Mouse (Mus musculus): ENCODE measurements at regions not wholly inside any gene's neighbourhood (a gene's known extent, or its start where the extent isn't known, plus 50 kb on each side); places are given as distances from the start of the nearest gene placed in this dataset.
A peak's percentile ranks its signal among the peaks of the same experiment; 100 is the strongest.

DNA sequence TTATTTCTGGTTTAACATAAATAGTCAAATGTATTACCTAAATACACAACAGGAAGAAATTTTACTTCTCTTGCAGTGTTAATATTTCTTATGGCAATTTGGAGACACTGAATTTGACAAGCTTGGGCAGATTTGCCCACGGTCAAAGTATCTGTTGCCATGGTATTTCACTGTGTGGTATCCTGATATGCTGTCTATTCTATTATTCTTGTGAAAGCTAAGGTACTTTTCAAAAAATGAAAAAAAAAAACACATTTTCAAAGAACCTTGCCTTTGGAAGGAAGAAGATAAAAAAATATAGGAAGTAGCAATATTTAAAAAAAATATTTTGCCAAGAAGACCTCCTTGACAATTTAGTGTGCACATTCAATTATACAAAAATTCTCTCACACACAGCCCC lies 723.2 kb upstream of the Gje1 start:
- DNase-seq (ENCODE audit: low read depth, low spot score), result peak; percentile 69
- no peak overlapping the region for H3K27ac ChIP-seq (ENCODE audit: control insufficient read depth, low read depth, low read length)
- H3K4me3 ChIP-seq (ENCODE audit: control insufficient read depth in 1 of 2, insufficient read depth in 1 of 2, low read depth in 2 of 2, low read length in 2 of 2), result no peak overlapping the region
- no peaks in the 10 kb centered on the region for H3K4me1 ChIP-seq (ENCODE audit: control insufficient read depth in 1 of 2, insufficient read depth in 2 of 2, low read length in 2 of 2)
- H3K9me3 ChIP-seq (replicated peaks; ENCODE audit: insufficient read depth, low read length), result no peaks in the 10 kb centered on the region
- H3K36me3 ChIP-seq (ENCODE audit: control insufficient read depth in 1 of 2, insufficient read depth in 2 of 2, low read length in 2 of 2), result peaks cover 0 to 4% of the 10 kb centered on the region in 2 experiments; a peak in 1 of 4 replicates
- no peak overlapping the region for H3K9ac ChIP-seq (ENCODE audit: control insufficient read depth, low read depth, low read length, poor library complexity, severe bottlenecking)
- no peaks in the 10 kb centered on the region for H3K27me3 ChIP-seq (ENCODE audit: control insufficient read depth in 1 of 2, insufficient read depth in 2 of 2, low read length in 2 of 2)
- no peak for TF ChIP-seq JUND (IDR thresholded peaks at IDR 0.05; ENCODE audit: low read depth, low read length)
- TF ChIP-seq TCF12 (IDR thresholded peaks at IDR 0.05; ENCODE audit: low read depth, low read length), result peak; percentile 48; the same call in 1 of the 2 replicates
- TF ChIP-seq ZNF384 (IDR thresholded peaks at IDR 0.05; ENCODE audit: low read depth, low read length), result peak; percentile 89
- TF ChIP-seq TBP (IDR thresholded peaks at IDR 0.05; ENCODE audit: low read depth, low read length), result no peak
- TF ChIP-seq MXI1 (IDR thresholded peaks at IDR 0.05; ENCODE audit: low read depth, low read length), result no peak
- no peak for TF ChIP-seq MAFK (IDR thresholded peaks at IDR 0.05; ENCODE audit: borderline replicate concordance, low read depth, low read length)
- TF ChIP-seq E2F4 (IDR thresholded peaks at IDR 0.05; ENCODE audit: borderline replicate concordance, low read depth, low read length), result no peak
- TF ChIP-seq POLR2A (IDR thresholded peaks at IDR 0.05; ENCODE audit: control insufficient read depth in 1 of 2, insufficient read depth in 1 of 2, low read depth in 1 of 2, low read length in 2 of 2, poor library complexity in 1 of 2), result no peak
- no peak for TF ChIP-seq CTCF (IDR thresholded peaks at IDR 0.05 in 2 of 3, conservative IDR thresholded peaks at IDR 0.05 in 1 of 3; ENCODE audit: control insufficient read depth in 1 of 3, insufficient read depth in 1 of 3, low read depth in 2 of 3, low read length in 3 of 3, poor library complexity in 1 of 3, severe bottlenecking in 1 of 3)
- TF ChIP-seq ZC3H11A (IDR thresholded peaks at IDR 0.05; ENCODE audit: low read depth, low read length), result no peak
- no peak for TF ChIP-seq NELFE (IDR thresholded peaks at IDR 0.05; ENCODE audit: low read depth, low read length)
- peak; percentile 37; the same call in 1 of the 2 replicates for TF ChIP-seq ETS1 (IDR thresholded peaks at IDR 0.05; ENCODE audit: low read depth, low read length)
- TF ChIP-seq EP300 (IDR thresholded peaks at IDR 0.05; ENCODE audit: low read depth in 1 of 2, low read length in 2 of 2), result peak; percentile 66 to 80
- no peak for TF ChIP-seq MYB (IDR thresholded peaks at IDR 0.05; ENCODE audit: low read depth, low read length)
- no peak for TF ChIP-seq TAL1 (IDR thresholded peaks at IDR 0.05; ENCODE audit: low read length)
- TF ChIP-seq RCOR1 (IDR thresholded peaks at IDR 0.05; ENCODE audit: low read depth, low read length), result peak; percentile 54; the same call in 1 of the 2 replicates
- no peak for TF ChIP-seq BHLHE40 (IDR thresholded peaks at IDR 0.05; ENCODE audit: borderline replicate concordance, low read depth, low read length)
- TF ChIP-seq GATA1 (IDR thresholded peaks at IDR 0.05; ENCODE audit: low read depth, low read length), result peak; percentile 68; the same call in 1 of the 2 replicates
- no peaks in the 10 kb centered on the region for H3K79me2 ChIP-seq (ENCODE audit: control insufficient read depth, insufficient read depth, low read length, poor library complexity)

DNA sequence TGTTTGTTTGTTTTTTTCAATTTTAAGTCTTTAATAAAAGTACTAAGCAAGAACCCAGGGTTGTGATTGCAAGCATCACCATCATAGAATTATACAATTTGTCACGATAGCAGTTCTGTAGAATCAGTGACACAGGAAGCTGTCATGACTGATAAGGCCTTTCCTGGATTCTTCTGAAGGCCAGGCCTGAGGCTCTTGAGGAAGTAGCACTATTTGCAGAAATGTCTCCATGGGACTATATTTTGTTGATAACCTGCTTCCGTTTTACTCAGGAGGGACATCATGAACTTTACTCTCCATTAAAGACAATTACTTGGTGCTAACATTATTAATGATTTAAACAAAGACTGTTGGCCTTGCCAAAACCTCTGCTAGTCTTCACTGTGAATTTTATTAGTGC lies 708.7 kb upstream of the Gje1 start:
- Histone ChIP-seq H3K79me2 (ENCODE audit: control insufficient read depth, insufficient read depth, low read length, poor library complexity) (no peaks in the 10 kb centered on the region), H3K4me1 (ENCODE audit: control insufficient read depth in 1 of 2, insufficient read depth in 2 of 2, low read length in 2 of 2) (no peaks in the 10 kb centered on the region), H3K27me3 (ENCODE audit: control insufficient read depth in 1 of 2, insufficient read depth in 2 of 2, low read length in 2 of 2) (no peaks in the 10 kb centered on the region), H3K4me3 (ENCODE audit: control insufficient read depth in 1 of 2, insufficient read depth in 1 of 2, low read depth in 2 of 2, low read length in 2 of 2) (no peak overlapping the region), H3K9ac (ENCODE audit: control insufficient read depth, low read depth, low read length, poor library complexity, severe bottlenecking) (no peak overlapping the region), H3K27ac (ENCODE audit: control insufficient read depth, low read depth, low read length) (no peak overlapping the region), H3K9me3 (replicated peaks; ENCODE audit: insufficient read depth, low read length) (no peaks in the 10 kb centered on the region), H3K36me3 (ENCODE audit: control insufficient read depth in 1 of 2, insufficient read depth in 2 of 2, low read length in 2 of 2) (peaks cover 0 to 2% of the 10 kb centered on the region in 2 experiments; a peak in 2 of 4 replicates)
- TF ChIP-seq EP300 (IDR thresholded peaks at IDR 0.05; ENCODE audit: low read depth in 1 of 2, low read length in 2 of 2), result 0 out of 4 replicates have a peak, but pooled peaks of 1 of the 2 experiments have one; percentile 20
- no peak for TF ChIP-seq MYC (IDR thresholded peaks at IDR 0.05; ENCODE audit: low read depth, low read length)
- TF ChIP-seq GATA1 (IDR thresholded peaks at IDR 0.05; ENCODE audit: low read depth, low read length), result peak; percentile 70
- DNase-seq (ENCODE audit: low read depth, low spot score), result peak; percentile 58
